Mouse (Mus musculus) ES-Bruce4 (cell line): ENCODE measurements around the gene Fbxo39. TPM values are rescaled to one million over a fixed set of nuclear protein-coding genes. Genes with fewer than 3 reads are reported as not detected.

Experiments used
- H3K27ac ChIP-seq: 2 replicates; pipeline ENCODE4 v1.5.1; 2012; ENCODE audit warnings: low read length, inconsistent platforms; ENCODE audit not compliant: insufficient read depth
- H3K27me3 ChIP-seq: 2 replicates; pipeline ENCODE4 v1.6.1; 2012; ENCODE audit warnings: mild to moderate bottlenecking, low read length, inconsistent platforms; ENCODE audit not compliant: control insufficient read depth, poor library complexity, insufficient read depth, severe bottlenecking
- H3K36me3 ChIP-seq: 2 replicates; pipeline ENCODE4 v1.6.1; 2012; ENCODE audit warnings: inconsistent platforms, mild to moderate bottlenecking, low read length, moderate library complexity; ENCODE audit not compliant: control insufficient read depth, poor library complexity, insufficient read depth, severe bottlenecking
- H3K4me1 ChIP-seq: one replicate; pipeline ENCODE4 v1.8.1; 2011; ENCODE audit warnings: low read length; ENCODE audit not compliant: control insufficient read depth, insufficient read depth
- H3K4me3 ChIP-seq: 2 replicates; pipeline ENCODE4 v1.5.1; 2011; ENCODE audit warnings: low read depth, mild to moderate bottlenecking, low read length
- H3K9ac ChIP-seq: 2 replicates; pipeline ENCODE4 v1.6.1; 2012; ENCODE audit warnings: low read depth, mild to moderate bottlenecking, inconsistent platforms; ENCODE audit not compliant: poor library complexity, severe bottlenecking
- H3K9me3 ChIP-seq: replicated peaks from 2 replicates; pipeline ENCODE4 v1.6.1; 2012; ENCODE audit warnings: mild to moderate bottlenecking, low read length, inconsistent platforms; ENCODE audit not compliant: control insufficient read depth, poor library complexity, insufficient read depth, severe bottlenecking
- CTCF ChIP-seq: IDR thresholded peaks from one replicate; pipeline ENCODE4 v1.8.1; 2011; ENCODE audit warnings: low read depth, low read length
- EP300 ChIP-seq: IDR thresholded peaks from 2 replicates; pipeline ENCODE4 v1.6.1; 2011; ENCODE audit warnings: low read depth, low read length; ENCODE audit not compliant: insufficient read depth
- POLR2A ChIP-seq: IDR thresholded peaks from one replicate; pipeline ENCODE4 v1.8.1; 2011; ENCODE audit warnings: low read length; ENCODE audit not compliant: insufficient read depth
- polyA plus RNA-seq: library from polyadenylated mRNA; stranded (reverse); fragments of >200 nt; gene quantifications from 2 replicates; pipeline ENCODE4 v1.2.4, GENCODE M21; 2011; ENCODE audit warnings: low read depth; ENCODE audit not compliant: missing spikeins, insufficient read depth, insufficient read length

The Fbxo39 gene
- not detected in 2 replicates for polyA plus RNA-seq

- Histone ChIP-seq H3K4me3 (peak within 1 kb of the TSS; percentile 64), H3K4me1 (no peaks in the 10 kb centered on the region), H3K9ac (peak within 1 kb of the TSS; percentile 35; the same call in 1 of the 2 replicates), H3K27ac (no peak within 1 kb of the TSS), H3K36me3 (no peaks in the 10 kb centered on the region), H3K9me3 (no peaks in the 10 kb centered on the region), H3K27me3 (no peaks in the 10 kb centered on the region; the same call in 1 of the 2 replicates)
- no peak for TF ChIP-seq CTCF
- no peak for TF ChIP-seq EP300
- TF ChIP-seq POLR2A: no peak
Observed at GRCm38 (mm10) chr11:72314151-72314895, at the start of gene Fbxo39. Gene Fbxo39 (plus strand): TSS chr11:72314444.

DNA sequence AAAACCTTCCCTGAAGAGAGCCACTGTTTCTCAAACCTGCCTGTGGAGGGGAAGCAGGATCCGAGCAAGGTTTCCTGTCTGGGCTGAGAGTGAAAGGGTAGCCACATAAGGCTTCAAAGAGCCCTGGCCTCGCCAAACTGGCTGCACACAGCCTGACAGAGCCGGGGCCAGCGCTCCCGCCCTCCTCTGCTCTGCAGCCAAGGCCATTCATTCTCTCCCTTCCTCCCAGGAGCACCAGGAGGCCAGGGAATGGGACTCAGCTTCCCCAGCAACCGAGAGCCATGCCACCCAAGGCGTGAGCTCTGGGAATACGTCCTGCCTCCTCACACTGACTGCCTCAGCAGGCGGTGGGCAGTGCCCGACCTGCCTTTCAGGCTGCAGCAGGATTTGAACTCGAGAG lies 48.8 kb upstream of the Fbxo39 start:
- peak overlapping the region; percentile 18; the same call in 1 of the 2 replicates for H3K4me3 ChIP-seq
- H3K9ac ChIP-seq: peak overlapping the region; percentile 31; the same call in 1 of the 2 replicates

GRCm38 (mm10) chr11:72266207-72266959 lies 47.9 kb upstream of the Fbxo39 start:
- Histone ChIP-seq H3K4me3 (peak overlapping the region; percentile 78), H3K36me3 (no peaks in the 10 kb centered on the region), H3K27me3 (no peaks in the 10 kb centered on the region), H3K9ac (peak overlapping the region; percentile 31), H3K9me3 (no peaks in the 10 kb centered on the region), H3K27ac (no peak overlapping the region), H3K4me1 (no peaks in the 10 kb centered on the region)
- TF ChIP-seq EP300: no peak
- no peak for TF ChIP-seq POLR2A
- TF ChIP-seq CTCF: peak; percentile 46

More for the DNA sequence above, 48.8 kb upstream of the Fbxo39 start:
- no peak for TF ChIP-seq CTCF
- TF ChIP-seq POLR2A: no peak
- no peak for TF ChIP-seq EP300
- H3K27ac ChIP-seq: no peak overlapping the region
- H3K4me1 ChIP-seq: no peaks in the 10 kb centered on the region
- no peaks in the 10 kb centered on the region for H3K9me3 ChIP-seq
- no peaks in the 10 kb centered on the region for H3K27me3 ChIP-seq
- H3K36me3 ChIP-seq: no peaks in the 10 kb centered on the region

DNA sequence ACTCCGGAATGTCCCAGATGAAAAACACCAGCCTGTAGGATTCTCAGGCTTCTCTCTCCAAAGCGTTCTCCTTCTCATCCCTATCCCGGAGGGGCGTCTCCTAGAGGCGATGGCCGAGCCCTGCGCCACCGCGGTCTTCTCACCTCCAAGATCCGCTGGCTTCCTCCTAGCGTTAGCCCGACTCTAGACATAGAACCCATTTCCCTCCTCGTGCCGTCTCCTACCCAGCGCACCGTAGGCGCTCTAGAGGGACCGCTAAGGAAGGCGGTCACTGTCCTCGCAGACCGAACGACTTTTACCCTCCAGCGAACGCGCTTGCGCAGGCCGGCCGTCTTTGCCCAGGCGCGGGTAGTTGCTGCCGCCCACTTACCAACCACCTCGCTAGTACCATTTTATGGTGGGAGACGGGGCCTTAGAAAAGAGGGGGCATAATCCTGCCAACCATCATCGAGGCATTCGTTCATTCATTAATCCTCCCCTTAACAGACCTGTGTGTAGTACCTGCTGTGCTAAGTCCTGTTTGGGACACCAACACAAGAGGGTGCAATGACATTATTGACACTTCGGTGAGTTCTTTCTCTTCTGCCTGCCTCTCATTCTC lies 47.2 kb upstream of the Fbxo39 start, which contains the start of gene Slc13a5:
TSS of gene Slc13a5 (minus strand) at position 263 of the 601 bp plus-strand sequence.
- Histone ChIP-seq H3K9me3 (no peaks in the 10 kb centered on the region), H3K36me3 (no peaks in the 10 kb centered on the region), H3K9ac (peak within 1 kb of the TSS; percentile 31), H3K27me3 (no peaks in the 10 kb centered on the region), H3K4me1 (no peaks in the 10 kb centered on the region), H3K27ac (no peak within 1 kb of the TSS), H3K4me3 (peak within 1 kb of the TSS; percentile 78)
- TF ChIP-seq POLR2A (no peak), CTCF (no peak), EP300 (no peak)

DNA sequence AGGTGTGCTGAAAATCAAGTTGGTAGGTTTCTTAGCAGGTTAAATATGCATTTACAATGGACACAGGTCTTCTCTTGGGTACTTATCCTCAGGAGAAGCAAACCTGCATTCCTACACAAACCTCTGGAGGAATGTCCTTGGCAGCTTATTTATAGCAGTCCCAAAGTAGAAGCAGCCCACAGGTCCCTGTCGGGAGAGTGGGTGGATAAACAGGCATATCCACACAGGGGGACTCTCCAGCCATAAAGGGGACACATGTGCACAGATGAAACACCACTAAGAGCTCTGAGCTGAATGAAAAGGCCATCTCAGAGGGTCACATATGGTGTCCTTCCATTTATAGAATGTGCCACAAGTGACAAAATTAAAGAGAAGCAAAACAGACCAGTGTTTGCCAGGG lies 42.5 kb upstream of the Fbxo39 start:
- no peaks in the 10 kb centered on the region for H3K27me3 ChIP-seq
- no peak overlapping the region for H3K4me3 ChIP-seq
- TF ChIP-seq POLR2A: no peak

More for the DNA sequence above, 42.5 kb upstream of the Fbxo39 start:
- Histone ChIP-seq H3K36me3 (no peaks in the 10 kb centered on the region), H3K9me3 (no peaks in the 10 kb centered on the region), H3K9ac (no peak overlapping the region), H3K4me1 (no peaks in the 10 kb centered on the region), H3K27ac (no peak overlapping the region)
